Mouse (Mus musculus): ENCODE measurements around the gene Slc25a16. TPM values are rescaled to one million over a fixed set of nuclear protein-coding genes. Genes with fewer than 3 reads are reported as not detected.

Gene Slc25a16
- polyA plus RNA-seq (2014; fragmentation: Nextera tagmentation; extraction: Ambion mirVana), result 15.3 and 17.5 TPM in 2 replicates

DNA sequence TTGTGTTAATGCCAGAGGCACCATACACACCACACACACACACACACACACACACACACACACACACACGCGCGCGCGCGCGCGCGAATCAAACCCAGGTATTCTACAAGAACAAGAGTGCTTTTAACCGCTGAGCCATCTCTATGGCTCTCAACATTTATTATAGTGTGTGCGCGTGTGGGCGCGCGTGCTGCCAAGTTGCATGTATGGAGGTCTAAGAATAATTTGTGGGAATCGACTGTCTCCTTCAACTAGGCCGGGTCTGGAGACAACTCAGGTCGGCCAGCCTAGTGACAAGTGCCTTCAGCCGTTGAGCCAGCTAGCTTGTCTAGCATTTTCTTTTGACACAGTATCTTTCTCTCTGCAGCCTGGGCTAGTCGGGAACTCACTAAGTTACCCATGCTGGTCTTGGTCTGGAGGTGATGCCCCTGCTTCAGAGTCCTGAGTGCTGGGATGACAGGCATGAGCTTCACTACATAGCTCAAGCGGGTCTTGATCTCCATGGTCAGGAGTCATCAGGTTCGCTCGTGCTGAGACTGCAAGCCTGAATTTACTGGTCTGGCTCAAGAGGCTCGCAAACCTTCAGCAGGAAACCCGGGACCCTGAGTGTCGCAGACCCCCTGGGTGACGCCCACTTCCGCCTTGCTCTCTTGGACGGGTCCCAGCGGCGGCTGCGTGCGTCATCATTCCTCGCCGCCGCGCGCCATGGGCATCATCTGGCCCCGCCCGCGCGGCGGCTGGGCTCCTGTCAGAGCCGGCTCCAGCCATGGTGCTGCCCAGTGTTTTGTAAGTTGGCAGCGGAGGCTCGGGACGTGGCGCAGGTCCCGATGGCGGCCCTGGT lies at the start of gene Slc25a16:
TSS of gene Slc25a16 (plus strand) at position 709 of the 841 bp plus-strand sequence.
- H3K4me1 ChIP-seq (ENCODE audit: control insufficient read depth, insufficient read depth, low read length), result no peaks in the 10 kb centered on the region
- WGBS, result 6% methylated on average over 50 of the region's 50 CpGs
- H3K4me2 ChIP-seq (replicated peaks; ENCODE audit: low read depth, low read length), result peak within 1 kb of the TSS; percentile 81
- no peaks in the 10 kb centered on the region for H3K36me3 ChIP-seq (ENCODE audit: control insufficient read depth, insufficient read depth, low read length)
- H3K27ac ChIP-seq (ENCODE audit: low read length), result peak within 1 kb of the TSS; percentile 76
- ATAC-seq (ENCODE audit: insufficient number of reproducible peaks, insufficient read depth, low FRiP score, low read depth), result peak; percentile 98
- no peaks in the 10 kb centered on the region for H3K27me3 ChIP-seq (ENCODE audit: control insufficient read depth, insufficient read depth, low read length)
- no peaks in the 10 kb centered on the region for H3K9me3 ChIP-seq (ENCODE audit: control insufficient read depth, low read depth, low read length)
- H3K4me3 ChIP-seq (ENCODE audit: low read depth, low read length), result peak within 1 kb of the TSS; percentile 93
- peak within 1 kb of the TSS; percentile 90 for H3K9ac ChIP-seq (replicated peaks; ENCODE audit: low read depth, low read length)

DNA sequence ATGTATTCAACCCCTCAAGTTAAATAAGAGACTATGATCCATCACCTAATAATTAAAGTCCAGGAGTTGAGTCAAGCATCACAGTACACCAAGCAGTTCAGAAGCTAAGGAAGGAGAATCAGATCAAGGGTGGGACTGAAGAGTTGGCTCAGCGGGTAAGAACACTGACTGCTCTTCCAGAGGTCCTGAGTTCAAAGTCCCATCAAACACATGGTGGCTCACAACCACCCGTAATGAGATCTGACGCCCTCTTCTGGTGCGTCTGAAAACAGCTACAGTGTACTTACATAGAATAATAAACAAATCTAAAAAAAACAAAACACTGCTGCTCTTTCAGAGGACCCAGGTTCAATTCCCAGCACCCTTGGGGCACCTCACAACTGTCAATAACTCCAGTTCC lies 45.6 kb upstream of the Slc25a16 start:
- no peak overlapping the region for H3K4me2 ChIP-seq (replicated peaks; ENCODE audit: low read depth, low read length)
- H3K4me3 ChIP-seq (ENCODE audit: low read depth, low read length), result no peak overlapping the region
- H3K4me1 ChIP-seq (ENCODE audit: control insufficient read depth, insufficient read depth, low read length), result no peaks in the 10 kb centered on the region
- no peak for ATAC-seq (ENCODE audit: insufficient number of reproducible peaks, insufficient read depth, low FRiP score, low read depth)
- no peak overlapping the region for H3K9ac ChIP-seq (replicated peaks; ENCODE audit: low read depth, low read length)
- H3K36me3 ChIP-seq (ENCODE audit: control insufficient read depth, insufficient read depth, low read length), result peaks cover 2% of the 10 kb centered on the region
- no peak overlapping the region for H3K27ac ChIP-seq (ENCODE audit: low read length)
- WGBS, result 84% methylated on average over 4 of the region's 4 CpGs
- no peaks in the 10 kb centered on the region for H3K27me3 ChIP-seq (ENCODE audit: control insufficient read depth, insufficient read depth, low read length)
- H3K9me3 ChIP-seq (ENCODE audit: control insufficient read depth, low read depth, low read length), result no peaks in the 10 kb centered on the region

DNA sequence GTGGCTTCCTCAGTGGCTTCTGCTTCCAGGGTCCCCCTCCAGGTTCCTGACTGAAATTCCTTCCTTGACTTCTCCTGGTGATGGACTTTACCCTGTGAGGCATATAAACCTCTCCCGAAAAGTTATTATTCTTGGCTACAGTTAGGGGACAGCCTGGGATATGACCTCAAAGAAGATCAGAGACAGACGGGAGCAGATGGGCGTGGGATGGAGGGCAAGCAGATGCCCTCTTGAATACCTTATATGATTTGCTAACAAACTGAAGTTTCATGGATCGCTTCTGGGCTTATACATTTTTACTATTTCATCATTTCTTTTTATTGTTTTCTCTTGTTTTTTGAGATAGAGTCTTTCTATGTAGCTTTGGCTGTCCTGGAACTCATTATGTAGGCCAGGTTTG lies 44.9 kb upstream of the Slc25a16 start:
- peaks cover 2% of the 10 kb centered on the region for H3K36me3 ChIP-seq (ENCODE audit: control insufficient read depth, insufficient read depth, low read length)
- H3K9ac ChIP-seq (replicated peaks; ENCODE audit: low read depth, low read length), result no peak overlapping the region
- WGBS, result 89% methylated on average over 4 of the region's 4 CpGs
- H3K27ac ChIP-seq (ENCODE audit: low read length), result no peak overlapping the region
- ATAC-seq (ENCODE audit: insufficient number of reproducible peaks, insufficient read depth, low FRiP score, low read depth), result no peak
- no peaks in the 10 kb centered on the region for H3K4me1 ChIP-seq (ENCODE audit: control insufficient read depth, insufficient read depth, low read length)
- H3K27me3 ChIP-seq (ENCODE audit: control insufficient read depth, insufficient read depth, low read length), result no peaks in the 10 kb centered on the region
- H3K4me3 ChIP-seq (ENCODE audit: low read depth, low read length), result no peak overlapping the region
- H3K4me2 ChIP-seq (replicated peaks; ENCODE audit: low read depth, low read length), result no peak overlapping the region
- H3K9me3 ChIP-seq (ENCODE audit: control insufficient read depth, low read depth, low read length), result no peaks in the 10 kb centered on the region

DNA sequence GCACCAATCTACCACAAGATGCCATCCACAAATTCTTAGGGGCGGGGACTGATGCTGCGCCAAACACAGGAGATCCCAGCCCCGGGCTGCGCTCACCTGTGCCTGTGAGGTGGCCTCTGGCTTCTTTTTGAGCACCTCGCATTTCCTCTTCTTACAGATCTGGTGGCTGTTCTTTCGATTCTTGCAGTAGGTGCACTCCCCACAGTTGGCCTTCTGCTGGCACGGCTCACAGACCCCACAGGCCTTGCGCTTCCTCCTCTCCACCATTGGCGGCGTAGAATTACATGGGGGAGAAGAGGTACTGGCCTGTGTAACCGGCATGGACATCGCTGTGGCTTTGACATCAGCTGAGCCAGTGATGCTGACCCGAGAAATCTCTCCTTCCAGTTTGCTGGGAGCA lies 42.4 kb upstream of the Slc25a16 start:
- H3K9me3 ChIP-seq (ENCODE audit: control insufficient read depth, low read depth, low read length), result no peaks in the 10 kb centered on the region
- H3K4me2 ChIP-seq (replicated peaks; ENCODE audit: low read depth, low read length), result no peak overlapping the region
- no peak overlapping the region for H3K9ac ChIP-seq (replicated peaks; ENCODE audit: low read depth, low read length)
- no peak overlapping the region for H3K4me3 ChIP-seq (ENCODE audit: low read depth, low read length)
- H3K27ac ChIP-seq (ENCODE audit: low read length), result no peak overlapping the region
- H3K27me3 ChIP-seq (ENCODE audit: control insufficient read depth, insufficient read depth, low read length), result no peaks in the 10 kb centered on the region
- 86% methylated on average over 13 of the region's 13 CpGs for WGBS
- no peaks in the 10 kb centered on the region for H3K4me1 ChIP-seq (ENCODE audit: control insufficient read depth, insufficient read depth, low read length)
- H3K36me3 ChIP-seq (ENCODE audit: control insufficient read depth, insufficient read depth, low read length), result peaks cover 2% of the 10 kb centered on the region
- ATAC-seq (ENCODE audit: insufficient number of reproducible peaks, insufficient read depth, low FRiP score, low read depth), result no peak

DNA sequence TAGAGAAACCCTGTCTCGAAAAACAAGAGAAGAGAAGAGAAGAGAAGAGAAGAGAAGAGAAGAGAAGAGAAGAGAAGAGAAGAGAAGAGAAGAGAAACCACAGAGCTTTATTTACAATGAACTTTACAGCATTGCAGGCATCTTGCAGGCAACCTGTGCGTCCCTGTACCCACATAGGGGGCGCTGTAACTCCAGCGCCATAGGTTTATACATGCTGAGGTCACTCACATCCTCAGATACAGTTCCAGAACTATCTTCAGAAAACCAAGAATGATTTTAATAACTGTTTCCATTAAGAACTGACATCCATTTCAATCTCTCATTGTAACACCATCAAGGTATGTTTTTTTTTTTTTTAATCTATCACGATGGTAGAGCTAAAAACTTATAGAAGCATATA lies 39.2 kb upstream of the Slc25a16 start:
- H3K4me3 ChIP-seq (ENCODE audit: low read depth, low read length), result no peak overlapping the region

DNA sequence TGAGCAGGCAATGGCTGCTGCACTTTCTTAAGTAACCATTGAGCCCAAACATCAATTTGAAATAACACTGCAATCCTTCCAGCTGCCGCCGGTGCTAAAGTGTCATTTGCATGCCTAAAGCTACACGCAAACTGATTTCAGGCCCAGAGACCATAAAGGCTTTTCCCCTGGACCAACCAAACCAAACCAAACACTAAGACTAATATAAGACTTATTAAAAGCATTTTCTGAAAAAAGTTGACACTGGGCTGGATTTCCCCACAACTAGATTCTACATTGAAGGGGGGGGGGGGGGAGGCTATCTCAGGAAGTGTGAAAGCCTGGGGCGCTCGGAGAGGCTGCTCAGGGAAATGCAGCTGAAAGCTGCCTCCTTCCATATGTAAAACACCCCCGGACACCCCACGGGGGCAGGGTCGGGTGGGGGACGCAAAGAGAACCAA lies 36.5 kb upstream of the Slc25a16 start:
- Histone ChIP-seq H3K36me3 (ENCODE audit: control insufficient read depth, insufficient read depth, low read length) (peaks cover 2% of the 10 kb centered on the region; the same call in 1 of the 2 replicates), H3K27ac (ENCODE audit: low read length) (no peak overlapping the region), H3K9ac (replicated peaks; ENCODE audit: low read depth, low read length) (no peak overlapping the region), H3K27me3 (ENCODE audit: control insufficient read depth, insufficient read depth, low read length) (no peaks in the 10 kb centered on the region), H3K4me1 (ENCODE audit: control insufficient read depth, insufficient read depth, low read length) (0 out of 2 replicates have a peak, but pooled peaks cover 4% of the 10 kb centered on the region), H3K4me3 (ENCODE audit: low read depth, low read length) (no peak overlapping the region), H3K4me2 (replicated peaks; ENCODE audit: low read depth, low read length) (no peak overlapping the region), H3K9me3 (ENCODE audit: control insufficient read depth, low read depth, low read length) (no peaks in the 10 kb centered on the region)
- whole genome bisulfite sequencing, result 20% methylated on average over 9 of the region's 9 CpGs
- ATAC-seq (ENCODE audit: insufficient number of reproducible peaks, insufficient read depth, low FRiP score, low read depth), result no peak

More for the DNA sequence above, 39.2 kb upstream of the Slc25a16 start:
- H3K36me3 ChIP-seq (ENCODE audit: control insufficient read depth, insufficient read depth, low read length), result peaks cover 2% of the 10 kb centered on the region
- H3K27me3 ChIP-seq (ENCODE audit: control insufficient read depth, insufficient read depth, low read length), result no peaks in the 10 kb centered on the region
- H3K4me1 ChIP-seq (ENCODE audit: control insufficient read depth, insufficient read depth, low read length), result 0 out of 2 replicates have a peak, but pooled peaks cover 4% of the 10 kb centered on the region
- ATAC-seq (ENCODE audit: insufficient number of reproducible peaks, insufficient read depth, low FRiP score, low read depth), result no peak
- no peak overlapping the region for H3K4me2 ChIP-seq (replicated peaks; ENCODE audit: low read depth, low read length)
- 61% methylated on average over 5 of the region's 5 CpGs for WGBS
- H3K9me3 ChIP-seq (ENCODE audit: control insufficient read depth, low read depth, low read length), result no peaks in the 10 kb centered on the region
- no peak overlapping the region for H3K9ac ChIP-seq (replicated peaks; ENCODE audit: low read depth, low read length)
- no peak overlapping the region for H3K27ac ChIP-seq (ENCODE audit: low read length)

DNA sequence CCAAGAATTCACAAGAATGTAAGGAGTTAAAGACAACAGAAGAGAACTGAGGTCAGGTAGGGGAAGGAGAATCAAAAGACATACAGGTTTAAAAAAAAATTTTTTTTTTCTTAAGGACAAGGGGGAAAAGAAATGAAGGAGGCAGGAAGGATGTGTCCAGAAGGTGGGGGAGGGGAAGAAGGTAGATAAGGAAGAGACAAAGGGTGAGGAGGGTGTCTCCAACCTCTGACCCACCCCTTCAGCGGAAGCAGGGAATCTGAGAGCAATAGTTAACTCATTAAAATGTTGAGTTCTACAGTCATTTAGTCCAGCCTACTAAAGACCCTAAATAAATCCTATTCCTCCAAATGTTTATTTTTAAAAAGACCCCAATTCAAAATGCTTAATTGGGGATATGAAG lies 35.9 kb upstream of the Slc25a16 start:
- ATAC-seq (ENCODE audit: insufficient number of reproducible peaks, insufficient read depth, low FRiP score, low read depth), result no peak
- H3K4me3 ChIP-seq (ENCODE audit: low read depth, low read length), result no peak overlapping the region
- WGBS, result 63% methylated on average over 1 of the region's 1 CpGs

DNA sequence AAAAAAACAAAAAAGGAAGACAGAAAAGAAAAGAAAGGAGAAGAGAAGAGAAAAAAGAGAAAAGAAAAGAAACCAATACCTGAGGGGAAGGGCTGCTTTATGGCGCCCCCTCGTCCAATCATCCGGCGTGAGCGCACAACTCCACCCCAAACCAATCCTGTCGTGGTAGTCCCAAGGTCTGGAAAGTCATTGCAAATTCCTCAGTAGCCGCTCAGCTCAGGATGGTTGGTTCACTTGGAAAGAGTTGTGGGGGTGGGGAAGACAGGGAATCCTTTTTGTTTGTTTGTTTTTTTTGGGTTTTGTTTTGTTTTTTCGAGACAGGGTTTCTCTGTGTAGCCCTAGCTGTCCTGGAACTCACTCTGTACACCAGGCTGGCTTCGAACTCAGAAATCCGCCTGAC lies 35.0 kb upstream of the Slc25a16 start:
- peak overlapping the region; percentile 75; the same call in 1 of the 2 replicates for H3K4me3 ChIP-seq (ENCODE audit: low read depth, low read length)
- H3K36me3 ChIP-seq (ENCODE audit: control insufficient read depth, insufficient read depth, low read length), result no peaks in the 10 kb centered on the region
- no peak overlapping the region for H3K9ac ChIP-seq (replicated peaks; ENCODE audit: low read depth, low read length)
- H3K27me3 ChIP-seq (ENCODE audit: control insufficient read depth, insufficient read depth, low read length), result no peaks in the 10 kb centered on the region
- H3K9me3 ChIP-seq (ENCODE audit: control insufficient read depth, low read depth, low read length), result no peaks in the 10 kb centered on the region
- no peak overlapping the region for H3K27ac ChIP-seq (ENCODE audit: low read length)
- 0 out of 2 replicates have a peak, but pooled peaks cover 4% of the 10 kb centered on the region for H3K4me1 ChIP-seq (ENCODE audit: control insufficient read depth, insufficient read depth, low read length)
- whole genome bisulfite sequencing, result 34% methylated on average over 10 of the region's 10 CpGs
- ATAC-seq (ENCODE audit: insufficient number of reproducible peaks, insufficient read depth, low FRiP score, low read depth), result no peak
- H3K4me2 ChIP-seq (replicated peaks; ENCODE audit: low read depth, low read length), result peak overlapping the region; percentile 81

More for the DNA sequence above, 35.9 kb upstream of the Slc25a16 start:
- no peaks in the 10 kb centered on the region for H3K36me3 ChIP-seq (ENCODE audit: control insufficient read depth, insufficient read depth, low read length)
- 0 out of 2 replicates have a peak, but pooled peaks cover 4% of the 10 kb centered on the region for H3K4me1 ChIP-seq (ENCODE audit: control insufficient read depth, insufficient read depth, low read length)
- H3K27ac ChIP-seq (ENCODE audit: low read length), result no peak overlapping the region
- H3K9ac ChIP-seq (replicated peaks; ENCODE audit: low read depth, low read length), result no peak overlapping the region
- no peak overlapping the region for H3K4me2 ChIP-seq (replicated peaks; ENCODE audit: low read depth, low read length)
- no peaks in the 10 kb centered on the region for H3K27me3 ChIP-seq (ENCODE audit: control insufficient read depth, insufficient read depth, low read length)
- no peaks in the 10 kb centered on the region for H3K9me3 ChIP-seq (ENCODE audit: control insufficient read depth, low read depth, low read length)
